Mouse (Mus musculus) neural tube, embryonic 12.5 days (tissue): ENCODE results near the gene Slc1a5. TPM values are rescaled to one million over a fixed set of nuclear protein-coding genes. Genes with fewer than 3 reads are reported as not detected.

Experiments
- ATAC-seq: fragments of 200-750 bp; cut with Nextera tagmentation; 2 replicates; pipeline ENCODE4 v1.8.0; 2017; ENCODE audit warnings: low read depth, mild to moderate bottlenecking, moderate TSS enrichment, moderate library complexity; ENCODE audit not compliant: low FRiP score
- H3K27ac ChIP-seq: fragments of 300-500 bp; sonication (generic); 2 replicates; pipeline ENCODE4 v1.5.1; 2016
- H3K27me3 ChIP-seq: fragments of 300-500 bp; sonication (generic); replicated peaks from 2 replicates; pipeline ENCODE4 v1.6.1; 2016; ENCODE audit warnings: mild to moderate bottlenecking
- H3K36me3 ChIP-seq: fragments of 300-500 bp; sonication (generic); 2 replicates; pipeline ENCODE4 v1.6.1; 2016; ENCODE audit warnings: mild to moderate bottlenecking
- H3K4me1 ChIP-seq: fragments of 300-500 bp; sonication (generic); 2 replicates; pipeline ENCODE4 v1.6.1; 2016
- H3K4me2 ChIP-seq: fragments of 300-500 bp; sonication (generic); replicated peaks from 2 replicates; pipeline ENCODE4 v1.6.1; 2016; ENCODE audit warnings: mild to moderate bottlenecking
- H3K4me3 ChIP-seq: fragments of 300-500 bp; sonication (generic); 2 replicates; pipeline ENCODE4 v1.5.1; 2016
- H3K9ac ChIP-seq: fragments of 300-500 bp; sonication (generic); 2 replicates; pipeline ENCODE4 v1.6.1; 2016; ENCODE audit warnings: mild to moderate bottlenecking
- H3K9me3 ChIP-seq: fragments of 300-500 bp; sonication (generic); 2 replicates; pipeline ENCODE4 v1.6.1; 2016; ENCODE audit warnings: mild to moderate bottlenecking
- WGBS: fragments of 180-500 bp; shearing (Covaris S2); methylation state at CpG from one replicate; pipeline ENCODE4 v1.1.7; 2016; 5-methylcytosine and 5-hydroxymethylcytosine counted together
- polyA plus RNA-seq: library from polyadenylated mRNA; unstranded; fragments of >200 nt; fragmentation: Nextera tagmentation; extraction: Ambion mirVana; gene quantifications from 2 replicates; pipeline ENCODE4 v1.2.1, GENCODE M21; 2016

Slc1a5 gene
- 17.8 and 18.9 TPM in 2 replicates for polyA plus RNA-seq

DNA sequence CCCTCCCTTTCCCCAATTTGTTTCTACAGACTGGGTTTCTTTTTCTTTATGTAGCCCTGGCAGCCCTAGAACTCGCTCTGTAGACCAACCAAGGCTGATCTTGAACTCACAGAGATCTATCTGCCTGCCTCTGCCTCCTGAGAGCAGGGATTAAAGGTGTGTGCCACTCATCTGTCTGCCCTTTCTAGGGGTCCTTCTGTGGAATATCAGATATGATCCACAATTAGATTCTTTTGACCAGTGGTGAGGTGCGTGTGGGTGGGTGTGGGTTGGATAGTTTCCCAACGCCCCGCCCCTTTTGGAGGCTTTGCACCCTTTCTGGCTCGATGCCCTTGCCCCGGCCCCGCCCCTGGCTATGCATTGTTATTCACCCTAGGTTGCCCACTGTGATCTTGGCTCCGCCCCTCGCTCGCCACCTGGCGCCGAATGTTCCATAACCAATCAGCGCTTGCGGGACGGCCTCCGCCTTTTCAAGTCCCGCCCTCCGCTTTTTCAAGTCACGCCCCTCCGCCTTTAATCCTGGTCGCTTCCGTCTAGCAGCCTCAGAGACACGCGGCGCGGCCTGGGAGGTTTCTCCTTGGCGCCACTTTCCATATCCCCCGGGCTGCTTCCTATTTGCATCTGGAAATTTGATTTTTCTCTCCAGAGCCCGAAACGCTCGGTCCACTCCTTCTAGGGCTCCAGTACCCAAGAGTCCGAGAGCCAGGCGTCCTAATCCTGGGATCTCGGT lies at the start of gene Slc1a5:
Gene Slc1a5, plus strand, starts transcription at position 516 of the 730 bp plus-strand sequence.
- H3K27me3 ChIP-seq: peaks cover 7% of the 10 kb centered on the region; the same call in 1 of the 2 replicates
- peak within 1 kb of the TSS; percentile 100 for H3K4me2 ChIP-seq
- H3K36me3 ChIP-seq: no peaks in the 10 kb centered on the region
- ATAC-seq: peak; percentile 80
- no peaks in the 10 kb centered on the region for H3K9me3 ChIP-seq
- H3K27ac ChIP-seq: no peak within 1 kb of the TSS
- WGBS: 3% methylated on average over 34 of the region's 34 CpGs
- peaks cover 25% of the 10 kb centered on the region for H3K4me1 ChIP-seq
- peak within 1 kb of the TSS; percentile 63 for H3K4me3 ChIP-seq
- H3K9ac ChIP-seq: peak within 1 kb of the TSS; percentile 68

- H3K4me2 ChIP-seq: no peak overlapping the region
- 33% methylated on average over 7 of the region's 7 CpGs for WGBS
- peaks cover 5% of the 10 kb centered on the region for H3K4me1 ChIP-seq
- H3K27ac ChIP-seq: no peak overlapping the region
- no peak overlapping the region for H3K4me3 ChIP-seq
- H3K9ac ChIP-seq: no peak overlapping the region
- no peaks in the 10 kb centered on the region for H3K36me3 ChIP-seq
- no peaks in the 10 kb centered on the region for H3K27me3 ChIP-seq
- H3K9me3 ChIP-seq: no peaks in the 10 kb centered on the region
- no peak for ATAC-seq
These were observed 49.2 kb upstream of the Slc1a5 start for GRCm38 (mm10) chr7:16731893-16732422.

- ATAC-seq: peak; percentile 30; the same call in 1 of the 2 replicates
- peak overlapping the region; percentile 89 for H3K4me2 ChIP-seq
- H3K36me3 ChIP-seq: no peaks in the 10 kb centered on the region; the same call in 1 of the 2 replicates
- no peaks in the 10 kb centered on the region for H3K27me3 ChIP-seq
- H3K9ac ChIP-seq: no peak overlapping the region
- H3K4me1 ChIP-seq: peaks cover 13% of the 10 kb centered on the region
- no peak overlapping the region for H3K4me3 ChIP-seq
- no peak overlapping the region for H3K27ac ChIP-seq
- no peaks in the 10 kb centered on the region for H3K9me3 ChIP-seq
- 44% methylated on average over 10 of the region's 10 CpGs for WGBS
These were observed 43.5 kb upstream of the Slc1a5 start for GRCm38 (mm10) chr7:16737606-16738072.

DNA sequence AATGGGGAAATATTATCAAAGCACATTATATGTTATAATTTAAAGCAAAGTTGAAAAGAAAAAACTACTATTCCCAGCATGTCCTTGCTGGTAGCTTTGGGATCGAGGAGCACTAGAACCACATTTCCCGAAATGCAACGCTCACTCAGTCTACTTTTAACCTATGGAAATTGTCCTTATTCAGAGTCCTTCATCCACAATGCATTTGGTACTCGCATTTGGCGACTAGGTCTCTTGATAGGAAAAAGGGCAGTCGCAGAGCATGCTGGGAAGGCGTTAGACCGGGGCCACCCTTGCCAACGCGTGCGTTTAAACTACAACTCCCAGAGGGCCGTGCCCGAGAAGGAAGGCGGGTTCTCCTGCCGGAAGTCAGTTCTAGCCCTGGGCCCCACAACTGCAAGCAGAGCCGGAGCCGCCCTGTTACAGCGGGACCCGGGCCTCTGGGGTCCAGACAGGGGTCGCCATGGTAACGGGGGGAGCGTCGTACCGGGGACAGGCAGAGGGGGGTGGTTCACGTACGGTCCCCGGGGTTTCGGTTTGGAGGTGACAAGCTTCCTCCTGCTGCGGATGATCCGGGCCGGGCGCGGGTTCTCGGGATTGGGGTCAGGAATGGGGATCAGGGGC lies 43.0 kb upstream of the Slc1a5 start, which contains the start of gene Ap2s1:
Gene Ap2s1, plus strand, starts transcription at position 338 of the 624 bp plus-strand sequence.
- Histone ChIP-seq H3K4me3 (peak within 1 kb of the TSS; percentile 79), H3K27me3 (no peaks in the 10 kb centered on the region), H3K27ac (no peak within 1 kb of the TSS), H3K9me3 (no peaks in the 10 kb centered on the region), H3K4me1 (peaks cover 13% of the 10 kb centered on the region), H3K36me3 (peaks cover 3% of the 10 kb centered on the region), H3K4me2 (peak within 1 kb of the TSS; percentile 89), H3K9ac (peak within 1 kb of the TSS; percentile 87)
- ATAC-seq: peak; percentile 97
- WGBS: under 1% methylated on average over 34 of the region's 34 CpGs

DNA sequence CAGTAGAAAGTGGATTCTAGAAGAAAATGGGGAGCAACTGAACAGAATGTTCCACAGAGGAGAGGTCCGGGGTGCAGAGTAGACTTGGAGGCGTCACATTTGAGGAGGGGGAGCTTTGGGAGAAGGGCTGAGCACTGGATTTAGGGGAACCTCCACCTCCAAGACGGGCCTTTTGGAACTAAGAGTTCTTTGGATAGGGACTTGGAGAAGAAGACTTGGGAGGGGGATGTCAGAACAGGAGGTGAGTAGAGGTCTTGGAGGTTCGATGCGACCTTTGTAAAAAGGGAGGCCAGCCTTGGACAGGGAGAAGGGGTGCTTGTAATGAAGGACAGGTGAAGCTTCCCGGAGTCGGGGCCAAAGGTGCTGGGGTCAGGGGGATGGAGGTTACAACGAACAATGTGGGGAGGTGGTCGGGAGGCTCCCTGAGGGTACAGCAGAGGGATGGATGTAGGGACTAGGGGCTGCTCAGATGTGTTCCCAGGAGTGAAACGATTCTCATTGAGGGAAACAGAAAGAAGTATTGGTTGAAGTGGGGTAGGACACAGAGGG lies 42.0 kb upstream of the Slc1a5 start:
- Histone ChIP-seq H3K4me3 (peak overlapping the region; percentile 79), H3K36me3 (peaks cover 12% of the 10 kb centered on the region), H3K27me3 (no peaks in the 10 kb centered on the region), H3K4me2 (peak overlapping the region; percentile 89), H3K4me1 (peaks cover 13% of the 10 kb centered on the region), H3K27ac (no peak overlapping the region), H3K9ac (peak overlapping the region; percentile 87), H3K9me3 (no peaks in the 10 kb centered on the region)
- WGBS: 57% methylated on average over 10 of the region's 10 CpGs
- 0 out of 2 replicates have a peak, but pooled peaks have one; percentile 2 for ATAC-seq

DNA sequence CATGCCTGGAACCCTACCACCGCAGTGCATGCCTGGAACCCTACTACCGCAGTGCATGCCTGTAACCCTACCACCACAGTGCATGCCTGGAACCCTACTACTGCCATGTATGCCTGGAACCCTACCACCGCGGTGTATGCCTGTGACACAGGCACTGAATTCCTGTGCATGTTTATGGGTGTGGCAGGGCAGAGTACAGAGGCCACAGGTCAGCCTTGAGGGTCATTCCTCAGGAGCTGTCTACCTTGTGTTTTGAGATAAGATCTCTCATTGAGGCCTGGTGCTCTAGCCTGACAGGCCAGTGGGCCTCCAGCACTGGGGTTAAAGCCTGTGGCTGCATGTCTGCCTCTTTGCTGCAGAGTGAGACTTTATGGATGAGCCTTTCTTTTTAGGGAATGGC lies 35.8 kb upstream of the Slc1a5 start:
- Histone ChIP-seq H3K4me2 (no peak overlapping the region), H3K9ac (no peak overlapping the region), H3K4me1 (no peaks in the 10 kb centered on the region), H3K27me3 (no peaks in the 10 kb centered on the region), H3K9me3 (no peaks in the 10 kb centered on the region), H3K27ac (no peak overlapping the region), H3K36me3 (peaks cover 55% of the 10 kb centered on the region), H3K4me3 (no peak overlapping the region)
- WGBS: 94% methylated on average over 4 of the region's 4 CpGs
- no peak for ATAC-seq

DNA sequence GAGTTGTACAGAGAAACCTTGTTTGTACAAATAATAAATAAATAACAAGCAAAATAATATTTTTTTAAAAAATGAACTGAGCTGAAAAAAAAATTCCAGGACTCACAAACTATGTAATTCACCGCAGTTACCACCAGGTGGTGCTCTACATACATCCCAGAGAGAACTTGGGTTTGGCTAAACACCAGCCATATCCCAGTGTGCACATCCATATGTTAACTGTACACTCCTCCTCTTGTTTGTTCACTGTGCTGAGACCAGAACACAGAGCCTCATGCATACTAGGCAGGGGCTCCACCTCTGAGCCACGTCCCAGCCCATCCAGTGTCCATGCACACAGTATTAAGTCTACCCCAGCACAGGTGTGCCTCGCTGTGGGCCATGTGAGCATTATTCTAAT lies 35.0 kb upstream of the Slc1a5 start:
- peak; percentile 76 for ATAC-seq
- 53% methylated on average over 3 of the region's 3 CpGs for WGBS
- H3K27ac ChIP-seq: no peak overlapping the region
- H3K27me3 ChIP-seq: no peaks in the 10 kb centered on the region
- H3K4me3 ChIP-seq: no peak overlapping the region
- H3K4me2 ChIP-seq: no peak overlapping the region
- no peak overlapping the region for H3K9ac ChIP-seq
- H3K36me3 ChIP-seq: peaks cover 55% of the 10 kb centered on the region
- no peaks in the 10 kb centered on the region for H3K4me1 ChIP-seq
- H3K9me3 ChIP-seq: no peaks in the 10 kb centered on the region

DNA sequence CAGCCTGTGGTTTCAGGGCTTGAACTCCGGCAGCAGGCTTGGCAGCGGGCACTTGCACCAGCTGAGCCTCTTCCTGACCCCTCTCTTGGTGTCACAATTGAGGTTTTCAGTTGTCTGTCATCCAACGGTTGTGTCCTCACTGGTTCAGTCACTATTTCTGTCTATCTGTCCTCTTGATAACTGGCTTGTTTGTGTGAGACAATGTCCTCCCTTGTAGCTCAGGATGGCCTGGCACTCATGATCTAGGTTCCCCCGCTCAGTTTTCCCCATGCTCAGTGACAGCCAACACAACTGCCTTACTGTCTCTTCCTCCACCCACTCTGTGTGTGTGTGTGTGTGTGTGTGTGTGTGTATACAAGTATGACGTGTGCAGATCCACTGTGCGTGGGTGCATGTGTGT lies 33.5 kb upstream of the Slc1a5 start:
- Histone ChIP-seq H3K4me2 (no peak overlapping the region), H3K9me3 (no peaks in the 10 kb centered on the region), H3K4me1 (no peaks in the 10 kb centered on the region), H3K4me3 (no peak overlapping the region), H3K36me3 (peaks cover 55% of the 10 kb centered on the region), H3K27ac (no peak overlapping the region), H3K9ac (no peak overlapping the region), H3K27me3 (no peaks in the 10 kb centered on the region)
- WGBS: 95% methylated on average over 6 of the region's 6 CpGs
- no peak for ATAC-seq

GRCm38 (mm10) chr7:16752016-16752415 lies 29.1 kb upstream of the Slc1a5 start:
- no peaks in the 10 kb centered on the region for H3K9me3 ChIP-seq
- 93% methylated on average over 12 of the region's 12 CpGs for WGBS
- H3K27me3 ChIP-seq: no peaks in the 10 kb centered on the region
- H3K4me3 ChIP-seq: no peak overlapping the region
- H3K9ac ChIP-seq: no peak overlapping the region
- H3K4me1 ChIP-seq: no peaks in the 10 kb centered on the region
- no peak overlapping the region for H3K27ac ChIP-seq
- ATAC-seq: no peak
- H3K4me2 ChIP-seq: no peak overlapping the region
- H3K36me3 ChIP-seq: peaks cover 30% of the 10 kb centered on the region

DNA sequence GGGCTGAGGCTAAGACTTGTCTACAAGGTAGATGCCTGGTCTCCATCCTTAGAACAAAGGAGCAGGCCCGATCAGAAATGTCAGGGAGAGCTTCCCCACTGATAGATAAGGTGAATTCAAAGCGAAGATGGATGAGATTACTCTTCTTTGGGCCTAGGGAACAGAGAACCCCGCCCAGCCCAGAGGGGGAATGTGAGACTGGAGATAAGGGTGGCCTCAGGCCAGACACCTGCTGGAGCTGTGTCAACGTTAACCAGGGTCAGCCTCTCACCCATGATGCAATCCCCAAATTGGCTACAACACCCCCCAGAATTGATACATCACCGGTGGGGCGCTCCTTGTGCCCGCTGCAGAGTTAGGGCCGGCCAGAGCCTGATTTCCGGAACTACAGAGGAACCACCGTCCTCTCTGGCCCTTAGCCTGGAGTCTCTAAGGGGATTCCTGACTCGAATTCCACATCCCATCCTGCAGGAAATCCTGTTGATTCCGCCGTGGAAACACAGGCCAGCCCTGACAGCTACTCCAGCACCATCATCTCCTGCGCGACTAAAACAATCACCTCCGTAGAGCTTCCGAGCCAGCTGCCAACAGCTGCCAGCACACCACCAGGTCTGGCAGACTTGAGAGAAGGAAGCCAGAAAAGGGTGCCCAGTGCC lies 25.6 kb upstream of the Slc1a5 start:
- WGBS: 78% methylated on average over 17 of the region's 17 CpGs
- Histone ChIP-seq H3K4me1 (no peaks in the 10 kb centered on the region), H3K9ac (no peak overlapping the region), H3K36me3 (no peaks in the 10 kb centered on the region), H3K27ac (no peak overlapping the region), H3K27me3 (no peaks in the 10 kb centered on the region), H3K9me3 (no peaks in the 10 kb centered on the region), H3K4me3 (no peak overlapping the region), H3K4me2 (no peak overlapping the region)
- ATAC-seq: no peak

GRCm38 (mm10) chr7:16758872-16759574 lies 22.1 kb upstream of the Slc1a5 start:
- Histone ChIP-seq H3K4me3 (no peak overlapping the region), H3K9ac (no peak overlapping the region), H3K4me1 (no peaks in the 10 kb centered on the region), H3K27ac (no peak overlapping the region), H3K4me2 (no peak overlapping the region), H3K9me3 (no peaks in the 10 kb centered on the region), H3K36me3 (no peaks in the 10 kb centered on the region), H3K27me3 (no peaks in the 10 kb centered on the region)
- ATAC-seq: peak; percentile 68
- WGBS: 72% methylated on average over 10 of the region's 11 CpGs
